Mouse (Mus musculus): ENCODE measurements around the gene Egfr.
A peak's percentile ranks its signal among the peaks of the same experiment; 100 is the strongest.

Egfr gene

DNA sequence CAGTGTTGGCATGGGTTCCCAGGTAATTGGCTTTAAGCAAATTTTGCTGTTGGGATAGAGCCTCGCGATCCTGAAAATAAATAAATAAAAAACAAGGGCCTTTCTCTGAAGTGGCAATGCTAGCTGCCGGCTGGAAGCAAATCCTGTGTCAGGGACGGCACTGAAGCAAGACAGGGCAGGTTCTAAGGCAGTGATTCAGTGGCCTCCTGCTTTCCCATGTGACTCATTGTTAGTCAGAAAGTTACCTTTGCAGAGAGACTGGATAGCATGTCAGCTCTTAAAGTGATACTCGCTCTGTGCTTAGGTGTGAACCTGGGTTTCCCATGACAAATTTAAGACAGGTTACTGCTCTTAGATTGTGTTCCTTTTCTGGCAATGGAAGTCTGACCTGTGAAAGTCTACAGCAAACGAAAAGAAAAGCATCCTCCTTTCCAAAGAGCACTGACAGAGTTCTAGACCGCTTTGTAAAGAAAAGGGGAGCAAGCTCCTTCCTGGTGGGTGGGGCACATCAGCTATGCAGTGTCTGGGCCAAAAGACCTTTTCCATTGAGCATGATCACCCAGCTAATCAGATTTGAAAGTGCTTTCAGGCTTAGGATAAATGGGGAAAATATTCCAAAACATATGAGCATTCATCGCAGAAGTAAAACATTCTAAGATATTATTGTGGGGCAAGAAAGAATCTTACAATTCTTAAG, 78.7 kb downstream of the Egfr start:
- DNase-seq: no peak

DNA sequence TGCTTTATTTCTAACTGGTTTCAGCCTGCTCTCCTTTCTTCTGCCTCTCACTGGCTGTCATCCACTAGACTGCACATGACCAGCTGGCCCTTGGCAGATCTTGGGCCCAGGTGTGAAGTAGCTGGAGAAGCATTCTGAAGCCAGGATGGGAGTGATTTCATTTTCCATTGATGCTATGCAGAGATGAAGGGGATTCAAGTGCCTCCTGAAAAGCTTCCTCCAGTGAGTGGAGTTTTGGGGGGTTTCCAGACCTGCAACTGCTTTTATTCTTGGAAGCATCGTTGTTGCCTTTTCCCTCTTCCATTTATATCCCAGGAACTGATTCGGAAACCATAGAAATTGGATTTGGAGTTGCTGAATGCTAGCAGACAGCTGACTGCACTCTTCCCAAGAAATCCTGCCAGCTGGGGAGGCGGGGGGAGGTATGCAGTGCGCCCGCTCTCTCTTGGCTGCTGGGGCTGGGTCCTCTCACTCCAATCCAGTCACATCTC, 80.0 kb downstream of the Egfr start:
- DNase-seq: no peak

DNA sequence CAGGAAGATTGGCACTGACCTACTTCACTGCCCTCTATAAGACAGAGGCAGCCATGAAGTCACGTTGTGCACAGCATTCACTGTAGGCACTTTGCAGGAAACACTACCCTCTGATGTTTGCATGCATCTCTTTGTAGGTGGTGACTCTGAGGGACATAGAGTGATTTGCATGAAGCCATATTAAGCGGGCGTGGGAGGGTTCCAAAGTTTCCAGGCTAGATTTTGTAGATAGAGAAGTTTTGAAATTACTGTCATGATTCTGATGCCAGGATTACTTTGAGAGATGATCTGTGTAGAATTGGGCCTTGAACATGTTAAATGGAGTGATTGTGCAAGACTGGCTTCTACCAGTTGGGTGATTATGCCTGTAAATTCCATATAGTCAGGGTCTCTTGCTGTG, 86.8 kb downstream of the Egfr start:
- no peak for DNase-seq

DNA sequence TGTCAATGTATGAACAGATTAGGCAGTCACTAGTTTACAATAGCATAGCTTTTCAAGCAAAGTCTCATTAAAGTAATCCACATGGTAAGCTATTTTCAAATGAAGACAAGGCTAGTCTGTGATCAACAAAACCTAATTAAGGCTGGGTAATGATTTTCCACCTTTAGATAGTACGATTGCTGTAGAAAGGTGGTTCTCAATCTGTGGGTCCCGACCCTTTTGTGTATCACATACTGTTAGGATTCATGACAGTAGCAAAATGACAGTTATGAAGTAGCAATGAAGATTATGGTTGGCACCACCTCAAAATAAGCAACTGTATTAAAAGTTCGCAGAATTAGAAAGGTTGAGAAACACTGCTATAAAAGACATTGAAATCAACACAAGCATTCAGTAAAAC, 90.9 kb downstream of the Egfr start:
- DNase-seq: no peak

DNA sequence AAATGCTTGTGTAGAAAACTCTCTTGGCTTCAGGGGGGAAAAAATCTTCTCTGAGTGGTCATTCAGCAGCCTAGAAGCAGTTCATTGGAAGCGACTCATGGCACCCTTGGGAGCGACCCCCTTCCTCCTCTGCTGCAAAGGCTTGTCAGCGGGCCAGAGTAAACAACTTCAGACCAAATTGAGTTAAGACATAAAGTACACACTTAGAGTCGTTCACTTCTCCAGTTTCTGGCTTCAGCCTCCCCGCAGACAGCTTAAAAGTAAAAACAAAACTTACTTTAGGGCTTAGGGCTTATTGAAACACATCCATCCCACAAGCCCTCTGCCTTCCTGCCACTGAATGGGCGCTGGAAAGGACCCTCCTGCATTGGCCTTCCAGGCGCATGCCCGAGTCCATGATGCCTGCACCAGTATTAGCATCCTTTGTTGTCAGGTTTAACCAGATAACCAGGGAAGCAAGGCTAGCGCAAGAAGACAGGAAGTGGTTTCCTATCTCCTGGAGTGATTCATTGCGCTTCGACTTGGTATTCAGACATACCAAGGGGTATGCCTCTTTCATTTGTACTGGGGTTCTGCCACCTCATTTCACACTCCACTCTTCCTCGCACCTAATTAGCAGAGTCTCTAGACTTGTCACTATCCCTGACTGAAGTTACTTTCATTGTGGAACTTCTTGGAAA, 92.0 kb downstream of the Egfr start:
- no peak for DNase-seq

DNA sequence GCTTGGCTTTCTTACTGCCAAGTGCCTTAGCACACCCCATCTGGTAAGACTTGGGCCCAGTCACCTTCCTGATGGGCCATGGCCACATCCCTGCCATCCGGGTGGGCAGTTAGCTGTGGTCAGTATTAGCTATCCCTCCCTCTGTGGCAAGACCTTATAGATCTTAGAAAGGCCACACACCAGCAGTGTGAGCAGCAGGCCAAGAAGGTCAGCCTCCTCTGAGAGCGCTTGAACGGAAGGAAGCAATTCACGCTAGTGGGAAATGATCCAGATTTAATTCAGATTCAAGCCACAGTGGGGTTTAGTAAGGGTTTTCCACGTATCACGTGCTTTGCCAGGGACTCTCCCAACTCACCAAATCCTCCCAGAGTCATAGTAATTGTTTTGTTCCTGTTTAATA, 96.9 kb downstream of the Egfr start:
- DNase-seq: no peak

DNA sequence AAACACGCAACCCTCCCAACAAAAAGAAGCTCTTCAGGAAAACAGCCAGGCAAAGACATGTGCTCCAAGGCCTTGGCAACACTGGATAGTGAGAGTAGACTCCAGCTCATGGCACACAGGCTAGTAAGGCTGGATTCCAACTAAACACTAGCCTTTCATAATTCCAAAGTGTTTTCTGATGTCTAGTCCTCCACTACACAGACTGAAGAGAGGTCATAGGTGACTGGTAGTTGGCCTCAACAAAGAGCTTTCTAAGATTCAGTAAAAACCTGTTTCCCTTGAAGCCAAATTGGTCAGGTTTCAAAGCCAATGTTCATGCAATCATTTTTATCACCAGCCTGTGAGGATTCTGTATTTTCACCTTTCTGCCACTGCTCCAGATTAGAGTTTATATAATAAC, 99.4 kb downstream of the Egfr start:
- DNase-seq: no peak

DNA sequence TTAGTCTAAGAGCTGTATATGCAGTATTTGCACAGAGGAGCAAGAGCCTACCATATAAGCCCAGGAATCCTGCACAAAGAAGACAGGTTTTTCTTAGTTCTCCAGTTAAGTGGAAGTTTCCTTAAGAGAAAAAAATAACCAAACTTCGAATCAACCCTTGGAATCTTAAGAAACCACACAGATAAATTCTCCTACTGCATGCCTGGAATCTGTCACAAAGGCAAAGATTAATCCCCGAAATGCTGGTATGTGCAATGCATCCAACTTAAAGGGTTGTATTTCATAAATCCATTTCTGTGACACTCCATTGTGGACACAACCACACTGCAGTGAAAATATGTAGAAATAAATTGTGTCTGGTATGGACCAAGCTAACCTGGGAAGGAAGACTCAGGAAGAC, 102.1 kb downstream of the Egfr start:
- DNase-seq: no peak

DNA sequence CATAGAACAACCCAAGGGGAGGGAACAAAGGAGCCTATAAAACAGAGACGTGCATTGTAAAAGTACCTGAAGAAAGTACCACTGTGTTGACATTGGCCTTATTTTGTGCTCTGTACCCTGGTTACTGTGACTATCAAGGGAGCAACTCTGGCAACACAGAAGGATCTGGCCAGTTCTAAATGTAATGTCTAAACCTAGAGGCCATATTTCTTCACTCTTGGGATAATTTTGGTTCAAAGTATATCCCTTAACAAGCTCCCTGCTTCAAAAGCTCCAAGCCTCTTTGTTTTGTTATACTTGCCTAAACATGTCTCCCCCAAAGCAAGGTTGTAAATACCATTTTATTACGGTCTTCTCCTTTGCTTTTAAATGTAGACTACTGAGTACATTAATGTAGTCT, 105.3 kb downstream of the Egfr start:
- no peak for DNase-seq

DNA sequence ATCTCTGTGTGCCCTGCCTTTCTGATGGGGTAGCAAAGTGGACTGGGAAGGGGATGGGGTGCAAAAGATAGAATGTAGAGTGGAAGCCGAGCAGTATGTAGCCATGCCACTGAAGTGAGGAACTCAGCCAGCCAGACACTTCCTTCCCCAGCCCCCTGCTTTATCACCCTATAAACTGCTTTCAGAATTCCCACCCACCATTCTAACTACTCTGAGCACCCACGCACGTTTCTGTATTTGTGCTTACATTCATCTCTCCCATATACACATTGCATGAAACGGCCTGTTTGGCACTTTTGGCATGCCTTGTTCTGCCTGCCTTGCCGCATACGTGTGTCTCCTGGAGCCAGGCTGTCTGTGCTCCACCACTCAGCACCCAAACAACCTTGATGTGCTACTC, 109.0 kb downstream of the Egfr start:
- DNase-seq: no peak

DNA sequence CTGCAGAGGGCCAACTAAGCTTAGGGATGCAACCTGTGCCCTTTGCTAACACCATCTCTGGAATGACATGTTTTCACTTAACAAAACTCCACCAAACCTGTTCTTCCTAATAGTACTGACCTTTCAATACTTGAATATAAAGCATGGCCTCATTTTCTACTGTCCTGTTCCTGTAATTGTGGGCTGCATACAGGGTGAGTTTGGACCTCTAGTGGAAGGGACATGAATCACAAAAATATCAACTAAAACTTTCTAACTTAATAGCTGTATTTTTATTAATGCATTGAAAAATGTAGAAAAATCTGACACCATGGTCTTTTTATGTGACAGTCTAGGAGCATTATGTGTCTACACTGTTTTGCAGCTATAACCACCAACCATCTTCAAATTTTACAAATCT, 111.5 kb downstream of the Egfr start:
- no peak for DNase-seq

DNA sequence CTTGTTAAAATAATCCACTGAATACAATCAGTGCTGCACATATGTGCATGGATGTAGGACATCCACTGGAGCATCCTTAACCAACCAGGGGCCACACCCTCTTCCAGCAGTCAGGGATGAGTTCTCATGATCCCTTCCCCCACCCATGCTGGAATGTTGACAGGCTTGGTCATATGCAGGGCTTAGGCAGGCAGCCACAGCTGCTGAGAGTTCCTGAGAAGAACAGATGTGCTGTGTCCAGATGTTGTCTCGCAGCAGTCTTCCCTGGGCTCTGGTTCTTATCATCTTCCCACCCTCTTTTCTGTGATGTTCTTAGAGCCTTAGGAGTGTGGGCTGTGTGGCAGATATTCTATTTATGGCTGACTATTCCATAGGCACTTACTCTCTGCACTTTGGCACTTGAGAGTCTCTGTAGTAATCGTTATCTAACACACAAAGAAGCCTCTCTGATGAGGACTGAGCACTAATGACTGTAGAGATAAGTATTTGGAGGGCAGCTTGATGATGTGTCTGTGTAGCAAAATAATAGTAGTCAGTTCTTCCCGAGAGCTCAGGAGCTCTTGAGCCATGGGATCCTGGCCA, 113.1 kb downstream of the Egfr start:
- DNase-seq: no peak

DNA sequence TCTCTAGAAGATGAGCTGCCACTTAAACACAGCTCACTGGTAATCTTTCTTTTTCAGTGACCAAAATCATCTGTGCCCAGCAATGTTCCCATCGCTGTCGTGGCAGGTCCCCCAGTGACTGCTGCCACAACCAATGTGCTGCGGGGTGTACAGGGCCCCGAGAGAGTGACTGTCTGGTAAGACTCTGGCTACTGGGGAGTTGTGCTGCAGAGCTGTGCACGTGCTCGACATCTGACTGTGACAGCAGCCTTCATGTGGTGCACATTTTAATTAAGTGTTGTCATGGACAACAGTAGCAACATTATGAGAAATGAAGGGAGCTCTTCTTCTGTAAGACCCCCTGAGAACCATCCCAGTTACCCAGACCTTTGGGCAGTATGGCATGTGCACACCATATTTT, 116.0 kb downstream of the Egfr start:
- no peak for DNase-seq

DNA sequence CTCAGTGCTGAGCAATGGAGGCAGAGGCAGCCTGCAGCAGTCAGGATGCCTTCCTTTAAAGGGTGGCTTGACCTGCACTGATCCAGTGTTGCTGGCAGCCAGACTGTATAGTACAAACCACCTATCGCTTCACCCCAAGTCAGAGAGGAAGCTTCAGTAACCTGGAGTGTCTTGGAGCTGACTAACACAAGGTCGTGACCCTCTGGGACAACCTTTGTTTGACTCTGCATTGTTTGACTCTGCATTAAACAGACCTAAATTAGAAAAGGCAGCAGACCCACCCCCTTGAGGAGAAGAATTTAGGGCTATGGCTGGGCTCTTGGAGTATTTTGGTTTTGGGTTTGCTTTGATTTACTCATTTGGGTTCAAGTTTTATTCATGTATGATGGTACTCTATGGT, 117.5 kb downstream of the Egfr start:
- no peak for DNase-seq

DNA sequence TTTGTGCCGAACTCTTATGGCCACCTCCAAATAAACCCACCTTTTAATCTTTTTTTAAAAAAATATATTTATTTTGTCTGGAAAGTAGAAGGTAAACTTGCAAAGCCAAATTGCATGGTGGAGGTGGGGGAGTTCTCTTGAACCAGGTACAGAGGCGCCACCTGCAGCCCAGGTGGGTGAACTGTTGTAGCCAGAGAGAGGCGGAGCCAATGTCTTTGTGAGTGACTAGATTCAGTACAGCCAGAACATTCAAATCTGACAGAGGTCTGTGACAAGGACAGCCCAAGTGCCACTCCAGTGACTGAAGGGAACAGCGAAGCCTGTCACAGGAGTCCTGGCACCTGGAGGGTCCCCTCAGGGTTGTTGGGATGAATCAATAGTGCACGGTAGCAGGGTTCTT, 119.1 kb downstream of the Egfr start:
- DNase-seq: peak; percentile 12

DNA sequence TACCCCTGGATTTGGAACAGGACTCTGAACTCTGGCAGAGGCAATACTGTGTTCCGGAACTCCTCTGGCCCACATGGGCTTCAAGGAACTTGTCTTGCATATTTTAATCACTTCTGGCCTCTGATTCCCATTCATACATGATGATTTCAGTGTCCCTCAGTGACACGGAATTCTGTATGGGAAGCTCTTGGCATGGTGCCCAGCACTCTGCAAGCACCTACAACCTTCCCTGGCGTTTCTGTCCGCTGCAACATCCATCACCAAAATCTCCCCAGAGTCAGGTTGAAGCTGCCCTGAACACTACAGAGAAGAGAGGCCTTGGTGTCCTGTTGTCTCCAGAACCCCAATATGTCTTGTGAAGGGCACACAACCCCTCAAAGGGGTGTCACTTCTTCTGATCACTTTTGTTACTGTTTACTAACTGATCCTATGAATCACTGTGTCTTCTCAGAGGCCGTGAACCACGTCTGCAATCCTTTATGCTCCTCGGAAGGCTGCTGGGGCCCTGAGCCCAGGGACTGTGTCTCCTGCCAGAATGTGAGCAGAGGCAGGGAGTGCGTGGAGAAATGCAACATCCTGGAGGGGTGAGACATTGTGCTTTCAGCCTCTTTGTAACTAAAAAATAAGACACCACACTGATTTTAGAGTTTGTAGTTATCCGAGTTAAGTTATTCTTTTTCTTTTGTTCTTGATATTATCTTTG, 125.8 kb downstream of the Egfr start:
- no peak for DNase-seq

DNA sequence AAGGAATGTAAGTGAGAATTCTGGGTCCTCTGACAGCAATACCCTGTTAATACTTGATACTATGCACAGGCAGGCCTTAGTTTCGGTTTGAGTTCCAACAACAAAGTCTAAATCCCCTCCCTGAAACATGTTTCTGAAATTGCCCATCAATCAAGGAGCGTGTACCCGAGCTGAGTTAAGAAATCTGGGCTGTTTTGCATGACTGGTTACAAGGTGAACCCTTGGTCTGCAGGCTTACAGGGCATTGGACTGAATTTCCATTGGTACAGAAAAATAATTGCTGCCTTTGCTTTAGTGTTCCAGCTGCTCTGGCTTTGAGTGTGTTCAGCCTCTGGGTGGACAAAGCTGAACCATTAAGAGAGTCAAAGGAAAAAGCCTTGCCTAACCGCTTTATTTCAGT, 129.9 kb downstream of the Egfr start:
- no peak for DNase-seq

DNA sequence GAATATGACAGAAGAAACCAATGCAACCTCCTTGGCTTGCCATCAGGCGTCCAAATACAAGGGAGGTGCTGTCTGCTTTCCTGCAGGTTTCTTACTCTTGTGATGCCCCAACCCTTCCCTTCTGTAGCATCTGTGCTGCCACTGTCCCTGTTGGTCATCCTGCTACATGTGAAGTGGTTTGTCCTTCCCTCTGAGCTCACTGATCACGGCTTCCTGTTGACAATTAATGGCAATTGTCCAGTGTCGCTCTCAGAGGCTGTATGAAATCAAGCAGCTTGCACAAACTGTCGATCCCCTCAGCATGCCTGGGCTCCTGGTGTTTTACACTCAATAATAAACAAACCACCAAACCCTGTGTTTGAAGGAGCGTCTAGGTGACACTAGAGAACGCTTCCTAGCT, 134.1 kb downstream of the Egfr start:
- no peak for DNase-seq

DNA sequence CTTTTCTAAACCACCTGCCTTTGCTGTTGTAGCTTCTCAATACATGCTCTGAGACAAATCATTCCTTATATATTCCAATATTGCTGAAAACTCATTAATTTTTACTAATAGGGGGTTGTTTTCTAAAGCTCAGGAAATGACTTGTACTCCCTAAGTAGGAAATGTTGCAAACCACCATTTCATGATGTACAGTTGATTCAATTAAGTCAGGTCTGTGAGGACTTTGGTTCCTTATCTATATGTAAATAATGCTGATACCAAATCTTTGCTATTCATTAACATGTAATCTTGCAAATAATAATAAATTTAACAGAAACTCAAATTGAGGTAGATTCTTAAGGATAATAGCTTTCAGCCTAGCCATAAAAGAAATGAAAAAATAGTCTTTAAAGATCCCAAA, 136.1 kb downstream of the Egfr start:
- no peak for DNase-seq

DNA sequence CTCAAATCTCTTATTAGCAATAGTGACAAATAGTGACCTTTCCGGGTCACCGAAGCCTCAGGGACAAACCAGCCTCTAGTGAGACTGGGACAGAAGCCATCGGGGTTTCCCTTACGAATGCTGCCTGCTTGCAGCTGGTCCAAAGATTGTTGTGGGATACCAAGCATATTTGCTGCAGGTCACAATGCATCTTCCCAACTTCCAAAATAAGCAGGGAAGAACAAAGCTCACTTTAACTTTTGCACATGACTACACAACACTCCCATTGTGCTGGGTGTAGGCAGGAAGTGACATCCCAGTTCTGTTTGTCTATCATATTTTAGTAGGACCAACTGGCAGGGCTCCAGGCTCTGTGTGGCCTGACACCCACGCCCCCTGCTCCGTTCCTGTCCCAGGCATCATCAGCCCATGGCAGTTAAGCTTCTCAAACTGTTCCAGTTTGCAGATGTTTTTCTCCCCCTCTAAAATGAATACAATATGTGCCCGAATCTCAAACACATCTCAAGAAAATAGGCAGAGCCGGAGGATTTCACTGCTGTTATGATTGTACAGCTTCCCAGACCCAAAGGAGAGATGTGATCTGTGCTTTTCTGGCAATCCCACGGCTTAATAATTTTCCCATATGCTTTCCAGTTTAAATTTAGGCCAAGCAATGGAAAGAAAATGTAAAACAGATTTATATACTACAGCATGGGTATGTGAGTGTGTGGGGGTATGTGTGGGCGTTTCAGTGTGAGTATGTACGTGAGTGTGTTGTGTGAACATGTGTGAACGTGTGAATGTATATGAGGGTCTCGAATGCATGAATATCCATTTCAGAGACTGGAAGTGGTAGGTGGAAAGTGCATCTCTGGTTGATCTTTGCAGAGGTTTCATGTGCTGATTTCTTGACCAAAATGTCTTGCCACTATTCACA, 143.7 kb downstream of the Egfr start:
- no peak for DNase-seq

DNA sequence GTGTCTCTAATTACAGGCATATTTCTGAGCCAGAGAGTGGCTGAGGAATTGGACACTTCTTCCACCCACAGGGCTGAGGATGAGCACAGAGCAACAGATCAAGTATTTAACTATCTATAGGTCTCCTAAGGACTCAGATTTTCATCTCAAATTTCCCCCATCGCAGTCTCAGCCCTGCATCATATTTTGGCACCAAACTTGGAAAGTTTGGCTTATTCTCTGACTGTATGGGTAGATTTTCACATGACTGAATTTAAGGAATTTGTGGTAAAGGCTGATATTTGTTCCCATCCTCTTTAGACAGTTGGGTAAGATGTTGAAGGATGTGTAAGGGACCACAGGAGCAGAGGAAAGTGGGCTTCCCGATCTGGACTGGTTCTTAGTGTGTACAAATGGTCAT, 145.7 kb downstream of the Egfr start:
- no peak for DNase-seq

DNA sequence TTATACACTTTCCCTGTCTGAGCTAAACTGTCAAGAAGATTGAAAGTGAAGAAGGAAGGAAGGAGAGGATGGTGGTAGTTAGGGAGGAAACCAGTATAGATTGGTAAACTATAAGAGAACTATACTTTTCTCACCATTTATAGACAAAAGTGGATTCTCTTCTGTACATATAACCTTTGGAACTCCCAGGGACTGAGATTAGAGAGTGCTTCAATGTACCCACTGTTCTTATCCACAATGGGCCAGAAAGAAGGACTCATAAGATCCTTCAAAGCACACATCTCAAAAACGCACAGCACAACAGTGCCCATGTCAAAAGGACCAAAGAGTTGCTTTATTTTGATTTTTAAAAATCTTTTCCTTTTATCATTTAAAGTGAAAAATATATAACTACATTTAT, 148.2 kb downstream of the Egfr start:
- DNase-seq: no peak

Measured in cerebellum, adult 8-10 months (tissue).